Mouse (Mus musculus): ENCODE data around the gene Tmem182.
A peak's percentile ranks its signal among the peaks of the same experiment; 100 is the strongest.

Gene Tmem182

DNA sequence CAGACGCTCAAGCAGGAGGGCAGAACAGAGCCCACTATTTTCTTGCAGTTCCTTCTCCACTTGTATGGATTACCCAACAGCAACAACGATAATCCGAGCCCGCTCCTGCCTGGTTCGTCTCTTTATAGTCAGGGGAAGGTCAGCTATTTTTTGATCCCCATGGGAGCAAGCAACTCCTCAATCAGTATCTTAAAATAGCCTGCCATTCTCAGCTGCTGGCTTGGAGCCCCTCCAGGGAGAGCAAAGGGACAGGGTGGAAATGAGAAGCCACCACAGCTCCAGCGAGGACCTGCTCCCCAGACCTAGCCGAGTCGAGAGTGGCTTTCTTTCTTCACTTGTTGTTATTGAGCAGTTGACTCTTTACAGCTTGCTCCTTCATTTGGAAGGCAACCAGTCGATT is at the start of gene Tmem182:
Tmem182 (plus strand) TSS at position 251 of the 400 bp plus-strand sequence.
- DNase-seq: no peak

DNA sequence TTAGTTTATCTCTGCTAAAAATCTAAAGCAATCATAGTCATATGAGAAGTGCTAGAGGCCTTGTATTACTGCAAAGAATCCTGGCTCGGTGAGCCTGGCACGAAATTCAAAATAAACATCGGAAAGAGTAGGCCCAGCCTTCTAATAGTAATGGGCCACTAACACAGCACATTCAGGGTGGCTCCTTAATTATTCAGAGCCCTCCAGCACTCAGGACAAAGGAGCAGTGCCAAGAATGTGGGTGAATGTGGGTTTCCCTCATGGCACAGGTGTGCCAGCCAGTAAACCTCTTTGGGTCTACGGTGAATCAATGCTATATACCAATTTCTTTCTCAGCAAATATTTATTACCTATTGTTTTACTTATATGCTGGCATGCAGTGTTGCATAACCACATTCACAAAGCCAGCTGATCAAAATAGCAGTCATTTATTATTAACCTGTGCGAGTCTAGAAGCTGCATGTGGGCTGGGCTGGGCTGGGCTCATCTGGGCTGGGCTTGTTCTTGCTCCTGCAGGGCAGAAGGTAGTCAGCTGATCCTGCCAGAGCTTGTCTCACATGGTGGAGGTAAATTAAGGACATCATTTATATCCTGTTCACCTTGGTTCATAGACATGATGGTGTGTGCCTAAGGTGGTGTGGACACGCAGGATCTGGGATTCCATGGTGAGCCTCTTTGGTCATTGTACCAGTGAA is 45.5 kb upstream of the Tmem182 start:
- no peak for DNase-seq

DNA sequence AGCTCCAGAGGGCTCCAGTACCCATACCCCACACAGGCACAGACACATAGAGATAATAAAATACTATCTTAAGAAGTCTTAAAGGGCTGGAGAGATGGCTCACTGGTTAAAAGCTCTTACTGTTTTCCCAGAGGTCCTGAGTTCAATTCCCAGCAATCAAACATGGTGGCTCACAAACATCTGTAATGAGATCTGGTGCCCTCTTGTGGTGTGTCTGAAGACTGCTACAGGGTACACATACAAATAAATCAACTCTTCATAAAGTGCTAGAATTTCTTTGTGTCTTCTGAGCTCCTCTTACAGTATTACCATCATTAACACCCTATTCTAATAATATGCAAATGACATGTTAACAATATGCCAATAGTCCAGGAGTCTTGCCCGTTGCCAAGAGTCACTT is 41.4 kb upstream of the Tmem182 start:
- no peak for DNase-seq

DNA sequence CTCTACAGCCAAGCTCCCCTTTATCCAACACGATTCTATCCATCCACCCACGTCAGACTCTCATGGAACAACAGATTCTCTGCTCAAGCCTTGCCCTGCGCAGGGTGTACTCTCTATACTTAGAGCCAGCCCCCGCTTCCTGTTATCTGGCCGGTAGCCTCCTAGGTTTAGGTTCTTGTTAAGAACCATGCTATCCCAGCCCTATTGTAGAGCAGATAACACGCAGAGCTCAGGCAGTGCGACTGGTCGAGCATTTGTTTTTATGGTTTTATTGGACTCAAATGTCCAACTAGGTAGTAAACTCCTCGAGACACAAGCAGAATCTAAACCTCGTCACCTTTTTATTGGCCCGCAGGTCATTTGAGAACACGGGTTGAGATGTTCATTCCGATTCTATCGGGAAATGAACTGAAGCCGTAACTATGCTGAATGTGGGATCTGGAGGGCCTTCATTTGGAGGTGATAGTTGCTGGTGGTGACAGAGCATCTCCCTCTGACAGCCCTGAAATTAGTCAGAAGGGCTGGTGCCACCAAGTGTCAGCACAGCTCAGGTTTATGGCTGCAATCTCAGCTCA is 40.6 kb upstream of the Tmem182 start:
- no peak for DNase-seq

DNA sequence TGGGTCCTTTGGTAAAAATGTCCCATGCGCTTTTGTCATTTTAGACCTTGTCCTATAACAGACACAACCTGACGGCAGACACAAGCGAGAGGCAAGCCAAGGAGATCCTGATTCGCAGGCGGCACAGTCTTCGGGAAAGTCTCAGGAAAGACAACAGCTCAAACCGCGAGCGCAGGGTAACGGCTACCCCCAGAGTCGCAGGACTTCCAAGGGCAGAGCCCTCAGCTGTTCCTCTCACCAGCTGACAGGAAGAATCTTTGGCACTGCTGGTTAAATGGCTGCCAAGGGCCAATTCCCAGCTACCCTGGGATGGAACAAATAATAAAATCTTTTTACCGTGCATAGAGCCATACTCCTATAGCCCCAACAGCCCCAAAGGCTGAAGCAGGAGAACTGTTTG is 39.9 kb upstream of the Tmem182 start:
- no peak for DNase-seq

DNA sequence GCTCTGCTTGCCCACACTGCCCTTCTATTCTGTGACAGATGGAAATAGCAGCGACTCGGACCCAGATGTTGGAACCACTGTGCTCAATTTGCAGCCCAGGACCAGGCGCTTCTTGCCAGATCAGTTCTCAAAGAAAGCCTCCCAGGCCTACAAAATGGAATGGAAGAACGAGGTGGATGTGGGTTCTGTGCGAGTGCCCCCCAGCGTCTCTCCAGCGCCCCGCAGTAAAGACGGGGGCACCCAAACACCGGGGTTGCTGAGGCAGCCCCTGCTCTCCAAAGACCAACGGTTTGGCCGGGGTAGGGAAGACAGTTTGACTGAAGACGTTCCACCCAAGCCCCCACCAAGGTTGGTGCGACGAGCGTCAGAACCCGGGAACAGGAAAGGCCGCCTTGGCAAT is 37.8 kb upstream of the Tmem182 start:
- no peak for DNase-seq

DNA sequence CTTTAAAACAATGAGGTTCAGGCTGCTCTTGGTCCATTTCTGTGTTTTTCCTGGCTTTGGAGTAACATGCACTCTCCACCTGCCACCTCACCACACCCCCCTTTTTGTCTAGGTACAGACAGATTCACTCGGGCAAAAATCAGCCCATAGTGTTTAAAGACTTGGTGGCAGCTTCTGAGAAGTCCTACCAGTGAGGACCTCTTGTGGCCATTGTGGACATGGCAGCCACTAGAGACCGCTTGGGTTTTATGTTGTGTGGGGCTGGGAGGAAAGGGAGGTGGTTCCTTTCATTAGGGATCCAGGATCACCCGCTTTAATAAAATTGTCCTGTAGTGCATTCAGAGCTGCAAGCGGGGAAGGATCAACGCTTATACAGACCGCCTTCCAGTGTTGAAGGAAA is 36.8 kb upstream of the Tmem182 start:
- peak; percentile 72 for DNase-seq

DNA sequence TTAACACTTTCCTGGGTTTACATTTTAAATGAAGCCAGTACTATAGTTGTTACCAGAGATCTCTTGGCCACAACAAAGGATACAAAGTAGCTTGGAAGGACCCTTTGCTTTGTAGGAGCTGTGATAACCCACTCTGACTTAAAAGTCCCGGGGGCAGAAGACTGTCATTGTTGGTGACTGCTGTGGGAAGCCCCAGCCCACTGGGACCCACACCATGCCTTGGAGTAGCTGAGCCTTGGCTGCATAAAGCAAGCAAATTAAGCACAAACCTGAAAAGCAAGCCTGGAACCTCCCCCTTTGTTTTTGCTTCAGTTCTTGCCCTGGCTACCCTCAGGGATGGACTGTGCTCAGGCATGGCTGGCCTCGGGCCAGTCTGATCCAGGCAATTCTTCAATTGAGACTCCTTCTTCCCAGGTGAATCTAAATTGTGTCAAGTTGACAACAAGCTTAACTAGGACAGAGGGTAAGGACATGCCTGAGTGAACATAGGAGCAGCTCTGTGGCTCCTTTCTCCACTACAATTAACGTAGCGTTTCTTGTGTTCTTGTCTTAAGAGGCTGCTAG is 36.0 kb upstream of the Tmem182 start:
- no peak for DNase-seq

DNA sequence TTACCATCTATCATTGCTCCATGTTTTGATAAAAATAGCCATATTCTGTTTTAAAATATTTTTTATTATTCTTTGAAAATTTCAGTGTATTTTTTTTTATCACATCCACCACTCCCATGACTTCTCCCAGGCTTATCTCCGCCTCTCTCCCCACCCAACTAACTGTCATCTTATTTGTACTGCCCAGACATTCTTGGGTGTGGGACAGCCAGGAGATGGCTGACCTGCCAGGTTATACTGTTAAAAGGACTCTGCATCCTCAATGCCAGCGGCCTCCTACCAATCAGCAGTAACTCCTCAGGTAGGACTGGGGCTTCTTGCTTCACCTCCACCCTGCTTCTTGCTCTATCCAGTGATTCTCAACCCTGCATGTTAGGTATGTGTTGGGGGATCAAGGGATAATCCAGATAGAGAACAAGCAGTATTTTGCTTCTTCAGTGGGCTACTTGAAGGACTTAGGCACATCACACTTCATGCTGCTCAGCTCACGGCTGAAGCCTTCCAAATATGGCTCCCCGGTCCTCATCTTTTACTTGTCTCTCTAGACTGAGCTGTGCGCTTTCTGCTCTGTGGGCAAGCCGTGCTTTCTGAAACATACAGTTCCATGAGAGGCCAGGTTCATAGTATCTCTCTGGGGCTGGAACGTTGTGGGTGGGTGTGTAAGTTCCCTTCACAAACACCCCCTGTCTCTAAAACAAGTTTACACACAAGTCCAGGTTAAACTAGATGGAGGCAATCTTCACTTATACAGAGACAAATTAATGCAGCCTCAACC is 34.0 kb upstream of the Tmem182 start:
- DNase-seq: no peak

DNA sequence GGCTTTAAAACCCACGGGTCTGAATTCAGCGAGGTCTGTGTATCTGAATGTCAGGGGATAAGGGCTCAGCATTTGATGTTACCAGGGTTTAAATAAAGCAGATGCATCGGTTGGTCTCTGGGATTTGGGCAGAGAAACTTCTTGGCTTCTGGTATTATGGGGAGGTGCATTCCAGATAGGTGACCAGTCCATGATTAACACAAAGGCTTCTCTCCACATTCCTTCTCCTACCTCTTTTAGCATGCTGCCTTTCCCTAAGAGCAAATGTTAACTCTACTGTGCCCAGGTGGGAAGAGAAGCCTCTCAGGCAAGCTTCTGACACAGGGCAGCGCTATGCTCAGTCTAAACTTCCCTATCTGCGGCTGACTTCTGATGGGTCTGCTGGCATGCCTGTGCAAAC is 32.2 kb upstream of the Tmem182 start:
- no peak for DNase-seq

DNA sequence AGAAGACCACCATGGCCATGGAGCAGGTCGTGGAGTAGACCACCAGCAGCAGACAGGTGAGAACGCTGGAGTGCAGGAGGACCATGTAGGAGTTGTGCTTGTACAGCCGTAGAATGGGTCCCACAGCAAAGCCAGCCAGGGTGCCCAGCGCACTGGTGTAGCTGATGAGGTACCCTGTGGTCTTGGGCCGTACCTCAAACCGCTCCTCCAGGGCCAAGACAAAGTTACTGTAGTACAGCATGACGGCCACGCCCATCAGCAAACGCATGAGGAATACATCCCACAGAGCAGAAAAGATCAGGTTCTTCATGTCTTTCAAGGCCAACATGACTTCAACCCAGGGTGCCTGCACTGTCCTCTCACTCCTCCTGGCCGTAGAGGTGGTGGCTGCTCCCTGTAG is 31.4 kb upstream of the Tmem182 start:
- DNase-seq: no peak

DNA sequence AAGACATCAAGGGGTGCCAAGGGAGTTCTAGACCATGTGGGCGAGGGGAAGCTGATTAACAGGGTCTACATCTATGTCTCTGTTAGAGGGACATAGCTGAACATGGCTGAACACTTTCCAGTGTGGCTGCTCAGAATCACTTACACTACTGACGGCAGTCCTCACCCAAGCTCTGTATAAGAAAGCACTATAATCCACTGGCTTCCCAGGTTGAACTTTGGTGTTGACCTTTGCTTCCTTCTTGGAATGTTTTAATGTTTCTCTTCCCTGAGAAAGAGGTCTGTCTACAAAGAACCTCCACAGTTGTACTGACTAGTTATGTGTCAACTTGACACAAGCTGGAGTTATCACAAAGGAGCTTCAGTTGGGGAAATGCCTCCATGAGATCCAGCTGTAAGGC is 29.3 kb upstream of the Tmem182 start:
- DNase-seq: no peak

DNA sequence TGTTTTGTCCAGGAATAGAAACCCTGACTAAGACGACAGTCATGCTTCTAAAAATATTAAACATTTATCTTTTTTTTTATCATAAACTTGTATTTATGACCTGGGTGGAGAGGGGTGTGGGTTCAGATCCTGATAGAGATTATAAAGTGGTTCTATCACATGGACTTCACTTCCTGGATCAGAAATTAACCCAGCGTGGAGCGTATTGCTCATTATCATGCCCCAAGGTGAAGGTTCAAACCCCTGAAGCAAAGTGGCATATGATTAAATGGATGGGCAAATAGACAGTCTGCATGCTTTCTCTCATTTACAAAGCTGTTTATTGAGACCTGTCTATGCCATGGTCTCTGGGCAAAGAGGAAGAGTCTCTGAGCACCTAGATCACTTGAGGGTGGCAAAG is 28.6 kb upstream of the Tmem182 start:
- DNase-seq: no peak

DNA sequence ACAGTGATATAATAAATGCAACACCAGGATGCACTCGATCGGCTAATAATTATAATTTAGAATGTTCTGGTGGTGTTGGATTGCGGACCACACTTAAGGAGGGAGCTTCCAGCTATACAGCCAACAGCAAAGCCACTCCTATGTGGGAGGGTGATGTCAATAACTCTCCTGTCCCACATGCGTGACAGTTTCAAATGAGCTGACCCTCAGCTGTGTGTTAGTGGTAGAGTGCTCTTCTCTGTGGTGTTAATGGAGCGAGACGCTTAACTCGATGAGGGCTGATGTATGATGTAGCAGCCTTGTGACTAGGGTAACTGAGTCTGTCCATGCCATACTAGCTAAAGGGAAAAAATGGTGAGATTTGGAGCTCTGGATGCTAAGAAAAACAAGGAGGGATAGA is 22.0 kb upstream of the Tmem182 start:
- DNase-seq: no peak

DNA sequence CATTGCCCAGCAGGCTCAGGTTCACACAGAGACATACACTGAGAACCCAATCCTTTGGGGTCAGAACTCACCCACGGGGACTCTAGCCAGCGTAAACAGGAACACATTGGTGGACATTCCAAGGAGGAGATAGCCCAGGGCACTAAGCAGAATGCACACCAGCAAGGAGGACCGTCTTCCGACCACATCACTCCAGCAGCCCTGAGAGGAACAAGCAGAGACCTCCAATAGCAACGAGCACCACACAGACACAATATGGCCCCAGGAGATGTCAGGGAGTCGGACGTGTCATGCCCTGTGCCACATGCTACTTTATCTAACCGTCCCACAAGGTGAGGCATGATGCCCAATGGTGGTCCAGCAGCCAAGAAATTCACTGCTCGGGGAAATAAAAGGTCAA is 21.1 kb upstream of the Tmem182 start:
- no peak for DNase-seq

DNA sequence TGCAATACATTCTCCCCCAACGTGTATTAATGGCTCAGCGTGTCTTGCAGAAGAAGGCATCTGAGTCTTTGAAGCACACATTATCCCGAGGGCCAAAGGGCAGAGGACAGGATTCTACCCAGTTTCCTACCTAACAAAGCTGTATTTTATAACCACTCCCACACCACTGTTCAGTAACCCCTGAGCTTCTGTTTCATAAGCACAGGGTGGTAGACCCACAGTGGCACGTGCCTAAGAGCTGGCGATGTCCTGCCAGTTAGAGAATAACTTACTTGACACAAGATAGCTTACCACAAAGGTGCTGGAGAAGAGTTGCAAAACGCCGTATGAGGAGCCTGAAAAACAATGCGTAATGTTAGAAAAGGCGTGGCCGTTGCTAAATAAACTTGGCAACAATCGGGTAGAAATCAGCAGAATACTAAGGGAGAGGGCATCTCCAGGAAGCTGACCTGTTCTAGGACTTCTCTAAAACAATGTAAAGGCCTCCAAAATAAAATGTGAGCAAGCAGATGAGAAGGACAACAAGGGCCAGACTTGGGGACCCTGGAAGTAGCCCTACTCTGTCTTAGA is 19.4 kb upstream of the Tmem182 start:
- DNase-seq: no peak

DNA sequence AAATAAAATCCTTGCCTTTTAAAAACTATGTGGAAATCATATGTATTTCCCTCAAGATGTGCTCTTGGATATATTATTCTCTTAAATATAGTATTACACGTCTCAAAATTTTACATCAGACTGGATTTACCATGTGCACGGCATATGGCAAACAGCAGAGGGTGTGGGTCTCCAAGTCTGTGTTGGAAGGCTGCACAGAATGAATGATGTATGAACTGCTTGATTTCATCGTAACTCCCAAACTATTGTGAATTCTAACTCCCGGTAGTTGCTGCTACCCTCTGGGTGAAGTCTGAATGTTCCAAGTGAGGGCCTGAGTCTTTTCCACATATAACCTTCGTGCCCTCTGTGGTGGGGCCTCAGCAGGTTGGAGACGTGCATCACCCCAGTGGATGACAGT is 16.4 kb upstream of the Tmem182 start:
- no peak for DNase-seq

DNA sequence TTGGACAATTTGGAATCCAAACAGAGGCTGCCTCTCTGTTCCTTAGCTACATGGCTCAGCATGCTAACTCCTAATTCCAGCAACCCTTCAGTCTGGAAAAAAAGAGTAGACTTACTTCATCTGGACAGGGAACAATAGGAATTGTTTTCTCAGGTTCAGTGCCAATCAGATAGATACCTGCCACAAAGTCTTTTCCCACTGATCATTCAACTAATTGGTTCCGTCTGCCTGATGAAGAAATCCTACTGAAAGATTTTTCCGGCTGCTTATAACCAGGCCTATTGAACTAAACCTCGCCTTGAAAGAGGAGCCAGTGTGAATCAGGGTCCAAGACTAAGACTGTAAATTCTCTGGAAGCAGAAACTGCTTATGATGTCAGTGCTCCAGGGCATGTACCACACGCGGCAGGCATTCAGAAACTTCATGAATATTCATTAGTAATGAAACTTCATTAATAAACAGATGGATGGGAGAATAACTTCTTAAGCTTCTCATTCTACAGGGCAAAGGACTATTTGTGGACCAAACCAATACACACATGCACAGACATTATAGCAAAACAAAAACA is 15.7 kb upstream of the Tmem182 start:
- DNase-seq: peak; percentile 22

DNA sequence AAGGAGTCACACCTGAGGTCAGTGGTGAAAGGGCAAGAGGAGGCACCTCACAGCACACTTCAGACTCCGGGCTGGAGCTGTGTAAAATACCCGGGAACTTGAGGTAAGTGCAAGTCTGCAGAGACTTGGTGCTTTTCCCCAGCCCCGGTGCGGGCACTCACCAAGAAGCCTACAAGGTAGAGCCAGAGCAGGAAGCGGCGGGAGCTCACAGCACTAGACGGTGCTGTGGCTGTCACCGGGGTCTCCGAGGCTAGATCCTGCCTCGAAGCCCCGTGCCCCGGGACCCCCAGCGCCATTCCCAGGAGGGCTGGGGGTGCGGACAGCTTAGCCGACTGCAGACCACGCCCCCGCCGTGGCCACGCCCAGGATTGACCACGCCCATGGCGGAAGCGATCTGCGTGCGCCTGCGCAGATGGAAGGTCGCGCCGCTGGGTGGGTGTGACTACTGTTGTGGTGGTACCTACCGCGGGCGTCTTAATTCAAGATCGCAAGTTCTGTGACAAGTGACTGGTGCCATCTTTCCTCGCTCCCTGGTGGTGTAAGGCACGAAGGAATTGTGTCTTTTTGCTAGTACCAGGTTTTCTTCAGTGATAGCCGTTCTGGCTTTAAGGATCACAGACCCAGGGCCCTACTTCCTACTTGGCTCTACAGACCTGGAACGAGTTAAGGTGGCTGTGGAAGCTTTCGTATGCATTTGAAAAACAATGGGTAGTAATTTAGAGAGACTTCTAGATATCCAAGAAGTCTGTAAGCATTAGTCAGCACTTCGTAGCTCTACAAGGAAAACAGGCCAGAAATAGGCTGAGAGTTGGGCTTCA is 14.9 kb upstream of the Tmem182 start, which contains the start of gene Mfsd9:
Mfsd9 (minus strand) TSS at position 364 of the 818 bp plus-strand sequence.
- peak; percentile 90 for DNase-seq

DNA sequence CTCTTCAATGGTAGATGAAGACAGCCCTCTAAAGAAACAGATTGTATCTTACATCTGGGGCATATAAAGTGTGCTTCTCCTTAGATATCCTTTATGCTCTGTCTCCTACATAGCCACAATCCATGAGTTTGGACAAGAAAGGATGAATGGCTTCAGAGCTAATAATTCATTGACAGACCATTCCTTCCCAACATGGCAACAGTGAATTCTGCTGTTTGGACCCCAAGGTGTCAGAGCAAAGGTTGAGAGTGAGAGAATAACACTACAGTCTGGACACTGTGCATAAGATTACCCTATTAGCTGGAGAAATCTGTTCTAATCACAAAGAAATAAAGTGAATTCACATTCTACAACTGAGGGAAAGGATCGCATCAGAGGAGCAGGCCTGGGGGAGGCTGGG is 9.9 kb upstream of the Tmem182 start:
- no peak for DNase-seq

DNA sequence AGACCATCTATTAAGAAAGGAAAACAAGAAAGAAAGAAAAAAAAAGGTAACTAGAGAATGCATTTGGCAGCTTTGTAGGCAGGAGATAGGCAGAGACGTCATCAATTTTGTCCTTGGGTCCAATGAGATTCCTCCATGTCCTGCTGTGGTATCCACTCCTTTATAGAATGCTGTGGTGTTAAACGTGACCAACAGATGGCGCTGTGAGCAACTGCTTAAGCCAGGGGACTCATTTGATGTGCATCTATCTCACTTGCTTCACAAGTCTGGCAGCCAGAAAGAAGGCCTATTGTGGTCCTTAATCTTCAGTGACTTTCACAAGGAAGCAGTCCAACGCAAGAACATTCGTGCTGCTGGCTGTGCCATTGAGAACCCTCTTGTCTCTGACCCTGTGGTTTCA is 8.1 kb upstream of the Tmem182 start:
- DNase-seq: peak; percentile 77

DNA sequence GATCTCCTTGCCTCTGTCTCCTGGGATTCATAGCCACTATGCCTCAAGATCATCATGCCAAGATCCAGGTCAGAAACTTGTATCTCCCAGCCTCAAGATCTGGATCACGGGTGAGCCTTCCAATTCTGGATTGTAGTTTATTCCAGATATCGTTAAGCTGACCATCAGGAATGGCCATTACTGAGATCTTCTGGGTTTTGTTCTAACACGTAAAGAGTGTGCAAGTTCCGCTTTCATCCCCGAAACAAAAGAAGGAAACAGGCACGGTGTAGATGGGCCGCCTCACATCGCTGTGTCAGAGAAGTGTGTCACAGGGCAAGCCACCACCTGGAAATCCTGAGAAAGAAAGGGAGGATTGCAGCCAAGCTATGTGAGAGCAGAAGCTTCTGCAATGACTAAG is 6.3 kb upstream of the Tmem182 start:
- no peak for DNase-seq
